Comparison of ENCODE assay signal across 17 mouse cellular contexts in genomic region chr11:117762246-117762645, GRCm38 (mm10). TPM values are rescaled to one million over a fixed set of nuclear protein-coding genes. Genes with fewer than 3 reads are reported as not detected.
"Had no signal": no experiment of that assay in that cellular context is flagged by ENCODE, and none has a peak within 500 bp of the region (broad histone marks: within the 10 kb centered on the region; RNA-seq: fewer than 3 reads in every experiment).

No protein-coding gene starts in this region.

- H3K9me3 ChIP-seq: limb, embryonic 10.5 days; liver, embryonic 15.5 days; megakaryocyte, embryonic 14.5 days; midbrain, embryonic 15.5 days; neural tube, embryonic 12.5 days had no signal

- H3K4me1 ChIP-seq: limb, embryonic 10.5 days; midbrain, embryonic 15.5 days; neural tube, embryonic 12.5 days had no signal

- ATAC-seq: midbrain, embryonic 15.5 days had no signal

- H3K4me2 ChIP-seq: liver, embryonic 11.5 days; liver, embryonic 15.5 days; midbrain, embryonic 11.5 days; midbrain, embryonic 15.5 days; neural tube, embryonic 12.5 days had no signal

- H3K9ac ChIP-seq: liver, embryonic 15.5 days; midbrain, embryonic 15.5 days; neural tube, embryonic 12.5 days had no signal

- DNase-seq: kidney, postnatal 25 days; lung, adult 2 months; lung, postnatal 10 days; retina, postnatal 1 day; right cerebral cortex, postnatal 4 days; spleen, adult 18-20 months had no signal

- H3K27me3 ChIP-seq: liver, embryonic 15.5 days; megakaryocyte, embryonic 14.5 days; midbrain, embryonic 15.5 days; neural tube, embryonic 12.5 days had no signal

- H3K27ac ChIP-seq: left cerebral cortex, adult 2 months; limb, embryonic 10.5 days; liver, embryonic 15.5 days; macrophage; midbrain, embryonic 15.5 days; neural tube, embryonic 12.5 days had no signal

- H3K4me3 ChIP-seq: left cerebral cortex, adult 2 months; limb, embryonic 10.5 days; liver, embryonic 15.5 days; megakaryocyte, embryonic 14.5 days; midbrain, embryonic 15.5 days; neural tube, embryonic 12.5 days had no signal

RNA-seq across cellular contexts. Expression of gene 6030468B19Rik, which starts 35.2 kb away (rescaled TPM):
- total RNA-seq: left cerebral cortex, adult 2 months; left cerebral cortex, postnatal 14 days; monocyte, adult 5-6 weeks had no signal
- polyA plus RNA-seq: macrophage; midbrain, embryonic 15.5 days had no signal

RNA-seq across cellular contexts. Expression of gene Gm20708, which starts 47.2 kb away (rescaled TPM):
- polyA plus RNA-seq: lung, adult 2 months; neural tube, embryonic 12.5 days had no signal
